Mouse (Mus musculus) midbrain, embryonic 12.5 days (tissue): ENCODE data around the gene Cbl. TPM values are rescaled to one million over a fixed set of nuclear protein-coding genes. Genes with fewer than 3 reads are reported as not detected.

ENCODE experiments used
- ATAC-seq: fragments of 200-750 bp; cut with Nextera tagmentation; 2 replicates; pipeline ENCODE4 v1.8.0; 2017; ENCODE audit warnings: low read depth, moderate TSS enrichment, moderate library complexity; ENCODE audit not compliant: low FRiP score
- H3K27ac ChIP-seq: fragments of 300-500 bp; sonication (generic); replicated peaks from 2 replicates; pipeline ENCODE4 v1.5.1; 2016; ENCODE audit warnings: mild to moderate bottlenecking
- H3K27me3 ChIP-seq: fragments of 300-500 bp; sonication (generic); 2 replicates; pipeline ENCODE4 v1.6.1; 2016; ENCODE audit warnings: mild to moderate bottlenecking
- H3K36me3 ChIP-seq: fragments of 300-500 bp; sonication (generic); 2 replicates; pipeline ENCODE4 v1.6.1; 2016
- H3K4me1 ChIP-seq: fragments of 300-500 bp; sonication (generic); 2 replicates; pipeline ENCODE4 v1.6.1; 2016
- H3K4me2 ChIP-seq: fragments of 300-500 bp; sonication (generic); replicated peaks from 2 replicates; pipeline ENCODE4 v1.6.1; 2016; ENCODE audit warnings: mild to moderate bottlenecking, moderate library complexity
- H3K4me3 ChIP-seq: fragments of 300-500 bp; sonication (generic); 2 replicates; pipeline ENCODE4 v1.5.1; 2016; ENCODE audit warnings: mild to moderate bottlenecking
- H3K9ac ChIP-seq: fragments of 300-500 bp; sonication (generic); replicated peaks from 2 replicates; pipeline ENCODE4 v1.6.1; 2016; ENCODE audit warnings: mild to moderate bottlenecking, moderate library complexity
- H3K9me3 ChIP-seq: fragments of 300-500 bp; sonication (generic); 2 replicates; pipeline ENCODE4 v1.6.1; 2016; ENCODE audit warnings: mild to moderate bottlenecking
- WGBS: fragments of 180-500 bp; shearing (Covaris S2); methylation state at CpG from one replicate; pipeline ENCODE4 v1.1.7; 2016; 5-methylcytosine and 5-hydroxymethylcytosine counted together
- polyA plus RNA-seq: library from polyadenylated mRNA; unstranded; fragments of >200 nt; fragmentation: Nextera tagmentation; extraction: Ambion mirVana; gene quantifications from 2 replicates; pipeline ENCODE4 v1.2.1, GENCODE M21; 2016

The Cbl gene
- polyA plus RNA-seq, 1 experiment from 2014 or later, result 27.2 TPM

DNA sequence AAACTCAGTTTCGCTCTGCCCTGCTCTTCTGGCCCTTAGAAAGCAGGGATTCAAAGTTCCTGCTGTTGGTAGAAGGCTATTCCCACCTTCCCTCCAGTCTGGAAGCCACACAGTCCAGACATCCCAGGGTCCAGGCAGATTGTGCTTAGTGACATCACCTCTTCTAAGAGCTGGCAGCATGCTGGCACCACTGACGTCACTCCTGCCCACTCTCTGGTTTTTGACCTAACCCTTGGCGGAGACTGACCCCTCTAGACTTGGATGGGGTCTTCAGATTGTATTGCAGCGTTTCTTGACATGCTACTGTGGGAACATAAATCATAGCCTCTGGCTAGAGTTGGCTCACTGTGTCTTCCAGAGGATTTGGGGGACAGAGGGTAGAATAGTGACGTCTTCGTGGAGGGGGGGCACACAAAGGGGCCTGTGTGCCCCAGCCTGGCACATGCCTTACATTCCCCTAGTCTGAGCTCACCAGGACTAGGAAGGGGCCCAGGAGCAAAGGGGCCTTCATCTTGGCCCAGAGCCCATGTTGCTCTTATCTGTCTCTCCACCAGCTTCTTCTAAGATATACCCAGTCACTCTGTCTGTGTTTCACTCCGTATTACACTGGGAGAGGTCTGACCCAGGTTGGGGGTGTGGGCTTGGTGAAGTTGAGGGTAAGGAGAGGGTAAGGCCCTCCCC, 98.0 kb downstream of the Cbl start:
- Histone ChIP-seq H3K4me1 (peaks cover 43% of the 10 kb centered on the region), H3K4me3 (peak overlapping the region; percentile 48)
- 64% methylated on average over 7 of the region's 7 CpGs for WGBS

DNA sequence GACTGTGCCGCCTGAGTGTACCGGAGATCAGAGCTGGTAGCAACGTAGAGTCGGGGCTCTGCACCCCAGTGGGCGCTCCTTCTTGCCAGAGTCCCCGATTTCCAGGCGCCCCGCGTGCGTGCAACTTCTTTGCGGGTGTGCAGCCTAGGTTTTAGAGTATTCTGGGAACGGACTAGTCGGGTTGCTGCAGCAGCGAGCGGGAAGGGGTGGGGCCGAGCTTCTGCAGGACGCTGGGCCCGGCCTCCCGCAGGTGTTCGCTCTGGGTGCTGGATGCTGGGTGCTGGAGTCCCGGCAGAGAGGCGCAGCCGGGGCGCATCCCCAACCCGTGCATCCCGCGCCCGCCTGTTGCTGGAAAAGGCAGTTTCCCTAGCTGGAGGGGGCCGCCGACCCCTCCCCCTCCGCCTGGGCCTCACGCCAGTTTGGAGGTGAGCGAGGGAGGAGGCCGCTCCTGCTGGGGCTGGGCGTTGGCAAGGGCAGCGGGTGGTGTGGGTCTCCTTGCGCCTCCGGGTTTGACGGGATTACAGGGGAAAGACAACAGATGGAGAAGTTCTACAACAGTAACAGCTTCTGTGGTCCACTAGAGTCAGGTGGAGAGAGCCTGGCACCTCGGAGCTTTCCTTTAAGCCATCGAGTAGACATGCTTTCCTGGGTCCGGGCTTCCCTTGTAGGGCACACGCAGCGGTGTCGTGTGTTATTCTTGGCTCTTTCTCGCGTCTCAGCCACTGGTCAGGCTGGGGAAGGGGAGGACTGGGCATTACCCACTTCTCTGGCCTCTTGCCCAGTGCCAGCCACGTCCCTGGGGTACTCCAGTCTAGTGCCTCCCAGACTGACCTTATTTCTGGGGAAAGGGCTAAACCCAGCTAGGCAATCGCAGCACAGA, 98.8 kb downstream of the Cbl start:
- ATAC-seq, result no peak
- Histone ChIP-seq H3K27ac (no peak overlapping the region), H3K27me3 (peaks cover 66% of the 10 kb centered on the region), H3K4me2 (peak overlapping the region; percentile 67), H3K9ac (peak overlapping the region; percentile 57), H3K9me3 (no peaks in the 10 kb centered on the region), H3K36me3 (0 out of 2 replicates have a peak, but pooled peaks cover 5% of the 10 kb centered on the region), H3K4me3 (peak overlapping the region; percentile 48), H3K4me1 (peaks cover 51% of the 10 kb centered on the region)
- 3% methylated on average over 45 of the region's 49 CpGs for WGBS

More for the DNA sequence above, 98.0 kb downstream of the Cbl start:
- no peak overlapping the region for H3K27ac ChIP-seq
- H3K27me3 ChIP-seq, result peaks cover 61% of the 10 kb centered on the region
- H3K4me2 ChIP-seq, result peak overlapping the region; percentile 67
- ATAC-seq, result no peak
- peak overlapping the region; percentile 57; the same call in 1 of the 2 replicates for H3K9ac ChIP-seq
- 0 out of 2 replicates have a peak, but pooled peaks cover 5% of the 10 kb centered on the region for H3K36me3 ChIP-seq
- H3K9me3 ChIP-seq, result no peaks in the 10 kb centered on the region

DNA sequence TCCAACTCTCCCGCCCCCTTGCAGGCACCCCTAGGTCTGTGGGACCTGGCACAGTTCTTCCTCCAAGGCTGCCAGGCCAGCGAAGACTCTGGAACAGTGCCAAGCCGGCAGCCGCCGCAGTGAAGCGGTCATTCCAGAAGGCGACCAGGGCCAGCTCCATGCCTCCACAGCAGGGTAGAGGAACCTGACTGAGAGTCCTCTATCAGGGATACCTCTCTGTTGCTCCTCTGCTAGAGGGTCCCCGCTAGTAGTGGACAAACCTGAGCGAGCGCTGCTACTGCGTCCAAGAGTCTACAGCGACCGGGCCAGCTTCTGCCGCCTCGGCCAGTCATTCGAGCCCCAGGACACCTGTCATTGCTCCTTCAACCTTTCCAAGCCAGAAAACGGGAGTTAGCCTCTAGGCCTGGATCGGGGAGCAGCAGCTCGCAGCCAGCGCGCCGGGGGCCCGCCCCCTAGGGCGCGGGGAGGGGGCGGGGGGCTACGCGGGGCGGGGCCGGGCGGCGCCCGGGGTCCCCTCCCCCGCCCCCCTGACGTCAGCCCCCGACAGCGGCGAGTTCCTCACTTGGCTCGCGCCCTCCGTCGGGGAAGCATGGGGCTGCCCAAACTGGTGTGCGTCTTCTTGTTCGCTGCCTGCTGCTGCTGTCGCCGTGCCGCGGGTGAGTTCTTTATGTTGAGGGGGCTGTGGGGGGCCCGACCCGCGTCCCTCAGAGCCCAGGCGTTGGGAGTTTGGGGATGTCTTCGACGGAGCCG, 99.6 kb downstream of the Cbl start, which contains the start of gene Mcam:
TSS of gene Mcam (plus strand) at position 369 of the 750 bp plus-strand sequence.
- peaks cover 58% of the 10 kb centered on the region for H3K4me1 ChIP-seq

DNA sequence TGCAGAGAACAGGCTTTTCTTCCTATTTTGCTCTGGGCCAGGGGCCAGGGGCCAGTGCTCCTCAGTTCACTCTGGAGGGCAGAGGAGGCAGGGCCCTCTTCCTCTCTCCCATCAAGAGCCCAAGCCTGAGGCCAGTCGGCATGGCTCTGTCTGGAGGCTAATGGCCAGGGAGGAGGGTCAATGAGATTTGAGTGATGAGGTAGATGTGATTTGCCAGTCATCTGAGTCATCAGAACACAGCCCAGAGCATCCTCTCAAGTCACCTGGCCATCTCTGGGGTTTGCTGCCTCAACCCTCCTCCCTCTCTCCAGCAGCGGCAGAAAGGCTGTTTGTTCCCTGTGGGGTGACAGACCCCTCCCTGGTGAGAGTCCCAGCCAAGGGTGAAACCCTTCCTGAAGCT, 100.6 kb downstream of the Cbl start:
- no peaks in the 10 kb centered on the region for H3K9me3 ChIP-seq
- H3K4me1 ChIP-seq, result peaks cover 58% of the 10 kb centered on the region
- peaks cover 81% of the 10 kb centered on the region for H3K27me3 ChIP-seq
- ATAC-seq, result no peak
- H3K36me3 ChIP-seq, result no peaks in the 10 kb centered on the region
- H3K9ac ChIP-seq, result 0 out of 2 replicates have a peak overlapping the region, but pooled peaks have one; percentile 6
- WGBS, result 30% methylated on average over 2 of the region's 2 CpGs
- H3K4me2 ChIP-seq, result peak overlapping the region; percentile 67
- H3K27ac ChIP-seq, result no peak overlapping the region
- peak overlapping the region; percentile 48; the same call in 1 of the 2 replicates for H3K4me3 ChIP-seq

More for the DNA sequence above, 99.6 kb downstream of the Cbl start, which contains the start of gene Mcam:
- Histone ChIP-seq H3K27me3 (peaks cover 73% of the 10 kb centered on the region), H3K27ac (no peak within 1 kb of the TSS), H3K9ac (peak within 1 kb of the TSS; percentile 57), H3K4me2 (peak within 1 kb of the TSS; percentile 67), H3K36me3 (no peaks in the 10 kb centered on the region), H3K9me3 (no peaks in the 10 kb centered on the region), H3K4me3 (peak within 1 kb of the TSS; percentile 48)
- ATAC-seq, result 0 out of 2 replicates have a peak, but pooled peaks have one; percentile 12
- WGBS, result 1% methylated on average over 40 of the region's 55 CpGs

DNA sequence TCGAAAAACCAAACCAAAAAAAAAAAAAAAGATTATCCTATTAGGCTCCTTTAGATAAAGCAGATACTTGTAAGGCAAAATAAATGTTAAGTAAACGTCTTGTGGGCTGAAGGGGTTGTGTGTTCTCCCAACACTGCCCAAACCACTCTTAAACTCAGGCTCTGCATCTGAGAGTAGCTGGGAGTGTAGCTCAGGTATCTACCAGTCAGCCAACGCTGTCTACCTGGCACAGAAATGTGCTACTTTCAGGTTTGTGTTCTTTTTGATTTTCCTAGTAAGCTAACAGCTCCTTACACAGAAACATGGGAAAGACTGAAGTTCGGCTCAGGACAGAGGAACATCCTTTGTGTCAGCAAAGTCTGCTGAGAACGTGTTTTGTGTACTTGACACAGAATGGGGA, 101.6 kb downstream of the Cbl start:
- Histone ChIP-seq H3K9ac (no peak overlapping the region), H3K27me3 (peaks cover 81% of the 10 kb centered on the region), H3K4me2 (no peak overlapping the region), H3K27ac (no peak overlapping the region), H3K9me3 (no peaks in the 10 kb centered on the region), H3K4me1 (peaks cover 58% of the 10 kb centered on the region), H3K4me3 (no peak overlapping the region), H3K36me3 (no peaks in the 10 kb centered on the region)
- ATAC-seq, result no peak
- 58% methylated on average over 5 of the region's 5 CpGs for WGBS

DNA sequence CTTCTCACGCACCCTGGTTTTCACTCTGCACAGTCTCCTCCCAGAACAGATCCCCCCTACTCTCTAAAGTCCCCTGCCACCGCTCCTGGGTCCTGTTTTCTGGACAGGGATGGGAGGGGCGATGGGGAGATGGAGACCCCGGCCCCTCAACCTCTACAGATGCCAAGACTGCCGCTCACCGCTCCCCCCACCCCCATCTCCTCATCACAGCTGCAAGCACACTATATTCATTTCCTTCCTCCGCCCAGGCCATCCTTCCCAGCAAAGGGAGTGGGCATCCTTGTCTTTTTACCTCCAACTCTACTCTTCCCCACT, 102.6 kb downstream of the Cbl start:
- ATAC-seq, result no peak
- Histone ChIP-seq H3K4me3 (no peak overlapping the region), H3K36me3 (no peaks in the 10 kb centered on the region), H3K27me3 (peaks cover 73% of the 10 kb centered on the region), H3K4me2 (peak overlapping the region; percentile 66; the same call in 1 of the 2 replicates), H3K4me1 (peaks cover 57% of the 10 kb centered on the region), H3K27ac (no peak overlapping the region), H3K9ac (no peak overlapping the region), H3K9me3 (no peaks in the 10 kb centered on the region)
- 30% methylated on average over 7 of the region's 7 CpGs for WGBS

DNA sequence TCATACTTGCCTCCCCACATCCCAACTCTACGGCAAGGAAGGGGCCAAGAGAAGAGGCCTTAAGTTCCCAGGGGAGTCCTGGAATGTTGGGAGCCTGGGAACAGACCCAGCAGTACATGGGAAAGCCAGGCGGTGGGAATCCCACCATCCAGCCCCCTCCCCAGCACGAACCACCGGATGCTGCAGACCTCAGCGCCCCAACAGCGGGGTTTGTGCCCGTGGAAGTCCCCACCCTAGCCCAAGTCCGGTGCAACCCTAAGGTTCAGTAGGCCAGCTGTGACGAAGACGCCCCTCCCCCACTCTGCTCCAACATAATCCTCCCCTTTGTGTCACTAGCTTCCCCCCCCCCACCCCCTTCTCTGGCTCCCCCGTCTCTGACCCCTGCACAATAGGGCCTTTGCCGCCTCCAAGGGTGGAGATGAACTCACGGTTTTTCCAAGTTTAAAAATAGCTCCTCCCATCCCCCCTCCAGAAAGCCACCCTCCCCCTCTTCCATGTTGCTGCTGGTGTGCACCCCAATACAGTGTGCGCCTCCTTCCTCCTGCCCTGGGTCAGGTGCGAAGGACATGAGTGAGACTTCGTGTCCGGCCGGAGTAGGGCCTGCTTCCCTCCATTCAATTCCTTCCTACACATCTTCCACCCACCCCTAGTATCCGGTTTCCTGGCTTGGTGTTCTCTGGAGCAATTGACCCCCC, 103.1 kb downstream of the Cbl start:
- ATAC-seq, result peak; percentile 47; the same call in 1 of the 2 replicates
- Histone ChIP-seq H3K9ac (peak overlapping the region; percentile 62), H3K4me3 (peak overlapping the region; percentile 42; the same call in 1 of the 2 replicates), H3K36me3 (no peaks in the 10 kb centered on the region), H3K27ac (peak overlapping the region; percentile 11; the same call in 1 of the 2 replicates), H3K4me1 (peaks cover 52% of the 10 kb centered on the region), H3K27me3 (peaks cover 68% of the 10 kb centered on the region), H3K9me3 (no peaks in the 10 kb centered on the region), H3K4me2 (peak overlapping the region; percentile 66)
- WGBS, result 9% methylated on average over 19 of the region's 19 CpGs

DNA sequence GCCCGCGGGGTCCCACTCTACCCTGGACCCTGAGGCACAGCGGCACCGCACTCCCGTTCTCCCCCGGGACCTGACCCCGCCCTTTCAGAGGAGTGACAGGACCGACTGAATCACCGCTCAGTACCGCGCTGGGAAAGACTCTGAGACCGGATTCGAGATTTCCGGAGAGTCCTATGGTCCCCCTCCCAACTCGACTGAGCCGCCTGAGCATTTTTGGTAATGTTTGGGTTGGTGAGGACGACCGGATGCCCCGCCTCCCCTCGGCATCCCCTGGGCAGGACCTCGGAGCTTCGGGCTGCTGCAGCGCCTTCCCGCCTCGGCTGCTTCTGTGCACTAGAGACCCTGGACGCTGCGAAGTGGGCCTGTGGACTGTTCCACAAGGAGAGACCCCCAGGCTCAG, 103.8 kb downstream of the Cbl start:
- Histone ChIP-seq H3K27ac (0 out of 2 replicates have a peak overlapping the region, but pooled peaks have one; percentile 11), H3K9ac (peak overlapping the region; percentile 62), H3K9me3 (no peaks in the 10 kb centered on the region), H3K4me1 (peaks cover 46% of the 10 kb centered on the region), H3K4me2 (peak overlapping the region; percentile 66), H3K4me3 (peak overlapping the region; percentile 42), H3K36me3 (no peaks in the 10 kb centered on the region), H3K27me3 (peaks cover 61% of the 10 kb centered on the region)
- peak; percentile 51 for ATAC-seq
- under 1% methylated on average over 27 of the region's 27 CpGs for WGBS

DNA sequence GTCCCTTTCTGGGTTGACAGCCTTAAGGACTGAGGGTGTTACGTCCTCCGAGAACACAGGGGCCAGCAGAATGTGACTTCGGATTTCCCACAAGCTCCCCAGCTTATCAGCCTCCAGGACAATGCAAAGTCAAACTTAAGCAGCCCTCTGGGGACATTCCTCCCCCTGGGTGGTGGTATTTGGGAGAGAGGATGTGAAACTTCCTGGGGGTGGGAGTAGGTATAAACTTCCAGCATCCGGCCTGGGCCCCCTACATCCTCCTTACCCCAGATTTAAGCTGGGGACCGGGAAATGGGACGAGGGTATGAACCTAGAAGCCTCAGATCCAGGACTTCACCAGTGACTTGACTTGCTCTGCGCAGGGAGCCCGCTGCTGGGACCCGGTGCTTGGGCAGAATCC, 104.2 kb downstream of the Cbl start:
- Histone ChIP-seq H3K27me3 (peaks cover 57% of the 10 kb centered on the region), H3K9me3 (no peaks in the 10 kb centered on the region), H3K4me2 (peak overlapping the region; percentile 66), H3K4me1 (peaks cover 41% of the 10 kb centered on the region), H3K27ac (0 out of 2 replicates have a peak overlapping the region, but pooled peaks have one; percentile 11), H3K36me3 (no peaks in the 10 kb centered on the region), H3K4me3 (peak overlapping the region; percentile 42), H3K9ac (peak overlapping the region; percentile 62)
- no peak for ATAC-seq
- WGBS, result 6% methylated on average over 9 of the region's 9 CpGs

DNA sequence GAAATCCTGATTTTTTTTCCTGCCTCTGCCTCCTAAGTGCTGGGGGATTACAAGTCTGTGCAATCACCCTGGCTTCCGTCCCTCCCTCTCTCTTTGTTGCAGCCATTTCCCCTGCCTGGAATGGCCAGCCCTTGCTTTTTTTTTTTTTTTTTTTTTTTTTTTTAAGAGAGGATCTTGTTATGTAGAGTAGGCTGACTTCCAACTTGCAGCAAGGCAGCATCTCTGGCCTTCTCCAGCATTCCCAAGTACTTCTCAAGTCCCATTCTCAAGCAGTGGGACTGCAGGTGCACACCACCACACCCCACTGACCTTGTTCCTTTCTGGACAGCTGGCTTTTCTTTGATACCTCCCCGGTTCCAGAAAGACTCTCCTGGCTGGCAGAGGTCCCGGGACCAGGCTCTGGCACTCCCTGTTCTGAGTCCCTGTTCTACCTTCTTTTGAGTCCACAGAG, 106.5 kb downstream of the Cbl start:
- no peak overlapping the region for H3K4me3 ChIP-seq
- peaks cover 35% of the 10 kb centered on the region for H3K27me3 ChIP-seq
- no peak for ATAC-seq
- no peak overlapping the region for H3K9ac ChIP-seq
- no peak overlapping the region for H3K4me2 ChIP-seq
- H3K27ac ChIP-seq, result no peak overlapping the region
- H3K4me1 ChIP-seq, result peaks cover 25% of the 10 kb centered on the region
- 39% methylated on average over 3 of the region's 3 CpGs for WGBS
- H3K9me3 ChIP-seq, result no peaks in the 10 kb centered on the region
- no peaks in the 10 kb centered on the region for H3K36me3 ChIP-seq

DNA sequence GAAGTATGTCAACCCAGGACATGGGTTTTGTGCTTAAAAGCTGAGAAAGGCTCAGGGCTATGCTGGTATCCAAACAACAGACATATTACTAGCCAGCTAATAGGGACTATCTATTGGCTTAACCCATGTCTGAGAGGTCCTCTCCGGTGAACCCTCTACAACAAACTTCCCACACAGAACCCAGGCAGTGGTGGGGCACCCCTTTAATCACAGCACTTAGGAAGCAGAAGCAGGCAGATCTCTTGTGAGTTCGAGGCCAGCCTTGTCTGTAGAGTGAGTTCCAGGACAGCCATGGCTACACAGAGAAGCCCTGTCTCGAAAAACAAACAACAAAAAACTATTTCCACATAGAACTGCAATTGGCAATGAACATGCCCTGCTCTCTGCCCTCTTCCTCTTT, 107.1 kb downstream of the Cbl start:
- no peak for ATAC-seq
- no peak overlapping the region for H3K4me3 ChIP-seq
- H3K9ac ChIP-seq, result no peak overlapping the region
- peaks cover 28% of the 10 kb centered on the region for H3K27me3 ChIP-seq
- H3K36me3 ChIP-seq, result no peaks in the 10 kb centered on the region
- H3K27ac ChIP-seq, result no peak overlapping the region
- no peak overlapping the region for H3K4me2 ChIP-seq
- peaks cover 25% of the 10 kb centered on the region for H3K4me1 ChIP-seq
- WGBS, result 89% methylated on average over 3 of the region's 3 CpGs
- no peaks in the 10 kb centered on the region for H3K9me3 ChIP-seq
